Comparison of ENCODE assay signal across 13 mouse cellular contexts in genomic region chr1:183167776-183168175, GRCm38 (mm10). TPM values are rescaled to one million over a fixed set of nuclear protein-coding genes. Genes with fewer than 3 reads are reported as not detected.
DNase-seq lines count a peak whose midpoint lies in the region; ATAC-seq and TF ChIP-seq lines count a peak whose summit lies in the region.
"Had no signal": no experiment of that assay in that cellular context is flagged by ENCODE, and none has a peak within 500 bp of the region (broad histone marks: within the 10 kb centered on the region; RNA-seq: fewer than 3 reads in every experiment).

No protein-coding gene starts in this region.

- no peaks in the 10 kb centered on the region for H3K9me3 ChIP-seq in heart, embryonic 11.5 days (replicated peaks; ENCODE audit: control insufficient read depth, low read length)
- peaks cover 4% of the 10 kb centered on the region; the same call in 1 of the 2 replicates for H3K9me3 ChIP-seq in midbrain, embryonic 10.5 days (replicated peaks)
- H3K9me3 ChIP-seq in midbrain, postnatal 0 days (ENCODE audit: low read length): no peaks in the 10 kb centered on the region
- H3K9me3 ChIP-seq: stomach, embryonic 15.5 days had no signal

- DNase-seq in heart, adult 8-10 months (ENCODE audit: low spot score): no peak
- no peak for DNase-seq in midbrain, embryonic 10.5 days (ENCODE audit: low spot score)
- no peak for DNase-seq in midbrain, postnatal 0 days (ENCODE audit: low spot score)
- peak; percentile 78 for DNase-seq in induced T-regulatory cell, adult 2 months (ENCODE audit: low read depth)
- peak; percentile 56 for DNase-seq in thymus, postnatal 25 days
- no peak for DNase-seq in right cerebral cortex, postnatal 4 days
- no peak for DNase-seq in spleen, postnatal 10 days (ENCODE audit: low spot score in 2 of 2)
- DNase-seq: gastrocnemius, postnatal 10 days had no signal

- 67% methylated on average over 12 of the region's 12 CpGs for WGBS in heart, embryonic 11.5 days (ENCODE audit: insufficient replicate concordance)
- 87% methylated on average over 12 of the region's 12 CpGs for WGBS in midbrain, embryonic 10.5 days
- WGBS in midbrain, postnatal 0 days: 75% methylated on average over 12 of the region's 12 CpGs

- TF ChIP-seq CTCF in midbrain, postnatal 0 days (IDR thresholded peaks at IDR 0.05): no peak

- no peak for ATAC-seq in heart, embryonic 11.5 days (replicated peaks; ENCODE audit: insufficient number of reproducible peaks, low FRiP score, low TSS enrichment)
- no peak for ATAC-seq in midbrain, postnatal 0 days (ENCODE audit: low FRiP score)

- no peak overlapping the region for H3K4me3 ChIP-seq in heart, embryonic 11.5 days (ENCODE audit: low read depth, low read length)
- H3K4me3 ChIP-seq in midbrain, embryonic 10.5 days: no peak overlapping the region
- H3K4me3 ChIP-seq in midbrain, postnatal 0 days (ENCODE audit: low read depth, low read length): no peak overlapping the region
- H3K4me3 ChIP-seq: megakaryocyte, embryonic 14.5 days; stomach, embryonic 15.5 days had no signal

- no peaks in the 10 kb centered on the region for H3K27me3 ChIP-seq in heart, embryonic 11.5 days (ENCODE audit: control insufficient read depth, insufficient read depth, low read length)
- no peaks in the 10 kb centered on the region for H3K27me3 ChIP-seq in midbrain, embryonic 10.5 days (ENCODE audit: low read depth, poor library complexity, severe bottlenecking)
- H3K27me3 ChIP-seq in midbrain, postnatal 0 days (ENCODE audit: insufficient read depth, low read length): no peaks in the 10 kb centered on the region
- H3K27me3 ChIP-seq: CH12.LX; megakaryocyte, embryonic 14.5 days; stomach, embryonic 15.5 days had no signal

- no peaks in the 10 kb centered on the region for H3K36me3 ChIP-seq in heart, embryonic 11.5 days (ENCODE audit: control insufficient read depth, insufficient read depth, low read length)
- peaks cover 18% of the 10 kb centered on the region for H3K36me3 ChIP-seq in midbrain, embryonic 10.5 days
- H3K36me3 ChIP-seq in midbrain, postnatal 0 days (ENCODE audit: insufficient read depth, low read length): no peaks in the 10 kb centered on the region
- H3K36me3 ChIP-seq: stomach, embryonic 15.5 days had no signal

- no peak overlapping the region for H3K9ac ChIP-seq in heart, embryonic 11.5 days (ENCODE audit: low read depth, low read length)
- no peak overlapping the region for H3K9ac ChIP-seq in midbrain, postnatal 0 days (replicated peaks; ENCODE audit: low read length, poor library complexity, severe bottlenecking)
- H3K9ac ChIP-seq: stomach, embryonic 15.5 days had no signal

- 0 out of 2 replicates have a peak overlapping the region, but pooled peaks have one; percentile 16 for H3K27ac ChIP-seq in heart, embryonic 11.5 days (ENCODE audit: low read depth, low read length)
- peak overlapping the region; percentile 52; the same call in 1 of the 2 replicates for H3K27ac ChIP-seq in midbrain, embryonic 10.5 days (replicated peaks)
- no peak overlapping the region for H3K27ac ChIP-seq in midbrain, postnatal 0 days (ENCODE audit: low read depth, low read length)
- H3K27ac ChIP-seq: stomach, embryonic 15.5 days had no signal

- H3K4me1 ChIP-seq in heart, embryonic 11.5 days (ENCODE audit: control insufficient read depth, insufficient read depth, low read length): peaks cover 25% of the 10 kb centered on the region
- H3K4me1 ChIP-seq in midbrain, embryonic 10.5 days: peaks cover 9% of the 10 kb centered on the region
- no peaks in the 10 kb centered on the region for H3K4me1 ChIP-seq in midbrain, postnatal 0 days (ENCODE audit: insufficient read depth, low read length)

- H3K4me2 ChIP-seq in heart, embryonic 11.5 days: no peak overlapping the region
- no peak overlapping the region for H3K4me2 ChIP-seq in midbrain, postnatal 0 days (ENCODE audit: low read depth, low read length, poor library complexity, severe bottlenecking)
- H3K4me2 ChIP-seq: liver, embryonic 11.5 days; stomach, embryonic 15.5 days had no signal

RNA-seq across cellular contexts. Expression of gene Disp1, which starts 53.5 kb away (rescaled TPM):
- 11.8 and 12.6 TPM in 2 replicates for polyA plus RNA-seq in heart, embryonic 11.5 days (2014; fragmentation: Nextera tagmentation; extraction: Ambion mirVana)
- 1 to 10 TPM; 7.9 to 8.9 (median 8.0) TPM for total RNA-seq in heart, adult 8-10 months (2022)
- 8.6 and 11.1 TPM in 2 replicates for polyA plus RNA-seq in midbrain, embryonic 10.5 days (2016; fragmentation: Nextera tagmentation; extraction: Ambion mirVana)
- total RNA-seq in midbrain, postnatal 0 days (2014; rRNA removed): 12.3 and 14.1 TPM in 2 replicates
- 7.6 TPM in 2 replicates for polyA plus RNA-seq in midbrain, postnatal 0 days (2015; fragmentation: Nextera tagmentation; extraction: Ambion mirVana)

Comparison
In these comparisons a context has a peak if more than half of its experiments do, and no peak if none do; other contexts are left out.
1. DNase-seq: peak in induced T-regulatory cell, adult 2 months (single experiment) and thymus, postnatal 25 days (single experiment); none in heart, adult 8-10 months (single experiment), midbrain, embryonic 10.5 days (single experiment), midbrain, postnatal 0 days (single experiment), right cerebral cortex, postnatal 4 days (single experiment) and spleen, postnatal 10 days (0 of 2).